Mouse (Mus musculus): ENCODE measurements around the gene Gm45140.

The Gm45140 gene

DNA sequence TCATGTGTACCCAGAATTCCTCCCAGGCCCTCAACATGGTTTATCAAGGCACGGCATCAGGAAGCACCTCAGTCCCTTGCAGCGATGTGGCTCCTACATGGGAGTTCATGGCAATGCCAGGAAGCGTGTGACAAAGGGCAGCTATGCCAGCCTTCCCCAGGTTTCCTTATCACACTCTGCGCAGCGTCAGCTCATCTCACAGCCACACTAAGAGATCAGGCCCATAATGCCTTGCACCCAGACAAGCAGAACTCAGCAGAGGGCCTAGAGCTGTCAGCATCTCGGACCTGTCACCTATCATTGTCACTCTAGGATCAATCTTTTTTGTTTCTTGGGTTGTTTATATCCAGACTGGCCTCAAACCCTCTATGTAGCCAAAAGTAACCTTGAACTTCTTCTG lies 36.0 kb downstream of the Gm45140 start:
- no peak for DNase-seq (ENCODE audit: low spot score in 2 of 2)

DNA sequence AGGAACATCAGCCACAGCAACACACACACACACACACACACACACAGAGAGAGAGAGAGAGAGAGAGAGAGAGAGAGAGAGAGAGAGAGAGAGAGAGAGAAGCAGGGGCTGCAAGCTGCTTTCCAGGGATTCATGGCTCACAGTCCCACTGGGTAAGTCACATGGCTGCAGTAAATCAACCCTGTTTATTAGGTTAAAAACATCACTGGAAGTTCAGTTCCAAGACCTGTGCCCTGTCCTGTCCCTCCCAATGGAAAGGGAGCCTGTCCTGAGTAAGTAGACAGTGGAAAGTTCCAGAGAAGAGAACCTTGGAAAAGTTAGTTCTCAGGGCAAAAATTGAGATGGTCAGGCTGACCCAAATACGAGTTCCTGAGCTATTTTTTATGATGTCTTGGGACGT lies 38.3 kb downstream of the Gm45140 start:
- no peak for DNase-seq (ENCODE audit: low spot score in 2 of 2)

- no peak for DNase-seq (ENCODE audit: low spot score in 2 of 2)
Observed at GRCm38 (mm10) chr6:87796251-87796880, 39.2 kb downstream of the Gm45140 start.

- no peak for DNase-seq (ENCODE audit: low spot score in 2 of 2)
Observed at GRCm38 (mm10) chr6:87795385-87796150, 40.0 kb downstream of the Gm45140 start.

- no peak for DNase-seq (ENCODE audit: low spot score in 2 of 2)
Observed at GRCm38 (mm10) chr6:87793821-87794510, 41.6 kb downstream of the Gm45140 start.

DNA sequence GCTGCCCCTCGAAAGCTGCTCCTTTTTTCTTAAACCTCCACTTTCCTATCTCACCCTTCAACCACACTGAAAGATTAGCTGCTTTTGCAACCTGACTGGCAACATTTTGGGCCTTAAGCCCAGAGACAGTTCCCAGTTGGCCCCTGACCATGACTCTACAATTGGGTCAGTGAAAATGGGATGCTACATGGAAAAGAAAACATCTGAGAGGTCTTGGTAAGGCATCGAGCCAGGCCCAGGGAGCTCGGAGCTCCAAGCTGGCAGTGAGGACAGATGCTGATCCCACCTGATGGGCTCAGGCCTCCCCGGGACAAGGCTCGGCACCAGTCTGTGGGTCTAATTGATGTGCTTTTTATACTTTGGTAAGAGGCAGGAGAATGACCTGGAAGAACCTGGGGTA lies 43.8 kb downstream of the Gm45140 start:
- DNase-seq (ENCODE audit: low spot score in 2 of 2): no peak

DNA sequence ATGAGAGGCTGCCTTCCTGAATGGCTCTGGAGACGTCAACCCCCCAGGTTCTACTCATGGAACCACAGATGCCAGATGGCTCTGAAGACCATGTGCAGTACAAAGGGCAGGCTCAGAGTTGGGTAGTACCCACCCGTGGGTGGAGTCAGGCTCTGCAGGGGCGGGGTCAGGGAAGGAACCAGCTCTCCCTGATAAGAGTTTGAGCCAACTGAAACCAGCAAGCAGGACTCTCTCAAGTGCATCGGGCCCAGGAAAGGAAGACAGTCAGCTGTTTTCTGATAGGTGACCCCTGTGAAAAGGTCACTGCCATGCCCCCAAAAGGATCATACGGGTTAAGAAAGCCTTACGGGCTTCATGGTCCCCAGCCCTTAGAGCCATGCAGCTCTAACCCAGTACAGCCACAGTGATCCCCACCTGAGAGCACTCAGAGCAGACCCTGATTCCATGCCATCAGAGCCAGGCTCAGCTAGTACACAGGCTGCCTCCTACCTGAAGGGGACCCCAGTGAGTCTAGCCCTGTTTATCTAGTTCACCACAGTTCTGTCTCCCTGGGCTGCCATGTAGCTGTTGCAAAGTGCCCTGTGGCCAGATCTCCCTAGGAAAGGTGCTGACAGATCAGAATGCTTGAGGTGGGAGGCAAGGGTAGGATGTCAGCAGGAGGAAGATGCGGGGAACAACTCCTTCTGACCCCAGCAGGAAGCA lies 44.7 kb downstream of the Gm45140 start:
- no peak for DNase-seq (ENCODE audit: low spot score in 2 of 2)

DNA sequence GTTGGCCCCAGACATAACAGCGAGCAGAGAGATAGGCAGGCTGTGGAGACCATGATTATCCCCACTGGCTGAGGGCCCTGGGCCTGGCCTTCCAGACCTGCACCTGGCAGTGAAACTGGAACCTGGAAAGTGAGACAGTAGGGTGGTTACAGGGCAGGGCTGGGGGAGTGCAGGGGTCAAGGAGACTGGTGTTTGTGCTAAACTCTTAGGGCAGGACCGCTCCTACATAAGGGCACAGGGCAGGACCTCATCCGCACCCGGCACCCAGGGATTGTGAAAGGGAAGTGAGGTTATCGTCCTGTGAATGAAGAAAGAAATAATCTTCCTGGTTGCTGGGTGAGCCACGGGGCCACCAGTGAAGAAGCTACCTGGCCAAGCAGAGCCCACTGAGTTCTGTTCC lies 45.8 kb downstream of the Gm45140 start:
- DNase-seq (ENCODE audit: low spot score in 2 of 2): no peak

- DNase-seq (ENCODE audit: low spot score in 2 of 2): no peak
Observed at GRCm38 (mm10) chr6:87788896-87789587, 46.6 kb downstream of the Gm45140 start.

GRCm38 (mm10) chr6:87788266-87788895 lies 47.2 kb downstream of the Gm45140 start:
- no peak for DNase-seq (ENCODE audit: low spot score in 2 of 2)

GRCm38 (mm10) chr6:87787108-87787890 lies 48.3 kb downstream of the Gm45140 start:
- DNase-seq (ENCODE audit: low spot score in 2 of 2): no peak

GRCm38 (mm10) chr6:87786621-87787020 lies 49.0 kb downstream of the Gm45140 start:
- DNase-seq (ENCODE audit: low spot score in 2 of 2): no peak

DNA sequence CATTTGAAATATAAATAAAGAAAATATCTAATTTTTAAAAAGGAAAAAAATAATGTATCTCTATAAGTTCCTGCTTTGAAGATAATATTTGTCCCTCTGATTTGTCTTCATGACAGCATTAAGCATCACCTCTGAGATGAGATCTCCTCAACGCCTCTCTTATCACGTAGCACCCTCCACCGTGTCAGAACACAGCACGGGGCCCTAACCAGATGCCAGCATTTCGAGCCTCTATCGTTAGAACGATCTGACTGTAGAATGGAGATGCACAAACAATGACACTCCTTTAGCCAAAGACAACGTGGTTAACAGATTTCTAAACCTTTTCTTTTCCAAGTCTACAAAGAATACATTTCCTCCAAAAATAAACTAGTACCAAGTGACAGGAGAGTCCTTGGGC lies 51.6 kb downstream of the Gm45140 start:
- no peak for DNase-seq (ENCODE audit: low spot score in 2 of 2)

DNA sequence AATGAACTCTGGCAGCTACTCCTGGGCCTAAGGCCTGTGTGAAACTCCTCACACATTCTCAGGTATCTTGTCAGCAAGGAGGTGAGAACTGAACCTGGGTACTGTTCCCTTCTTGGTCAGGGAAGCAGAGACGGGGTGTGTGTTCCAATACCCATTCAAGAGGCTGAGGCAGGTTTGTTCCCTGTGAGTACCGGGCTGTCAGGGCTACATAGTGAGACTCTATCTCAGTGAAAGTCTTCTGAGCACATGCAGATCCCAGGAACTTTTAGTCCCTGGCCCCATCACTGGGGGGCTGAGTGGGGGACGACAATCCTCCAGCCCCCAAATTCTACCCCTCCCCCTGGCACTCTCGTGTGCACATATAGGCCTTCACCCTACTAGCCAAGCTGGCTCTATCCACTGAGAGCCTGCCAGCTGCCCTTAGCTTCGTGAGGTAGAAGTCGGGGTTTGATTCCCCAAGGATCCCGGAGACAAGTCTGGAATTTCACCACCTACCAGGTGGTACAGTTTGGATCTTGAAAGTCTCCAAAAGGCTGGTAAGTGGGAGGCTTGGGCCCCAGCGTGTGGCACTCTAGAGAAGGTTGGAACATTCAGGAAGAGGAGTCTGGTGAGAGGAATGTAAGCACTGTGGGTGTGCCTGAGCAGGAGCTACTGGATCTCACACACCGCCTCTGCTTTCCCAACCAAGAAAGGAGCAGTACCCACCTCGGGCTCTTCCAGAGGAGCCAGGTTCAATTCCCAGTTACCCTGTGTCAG lies 54.9 kb downstream of the Gm45140 start:
- no peak for DNase-seq (ENCODE audit: low spot score in 2 of 2)

- no peak for DNase-seq (ENCODE audit: low spot score in 2 of 2)
Observed at GRCm38 (mm10) chr6:87779174-87780165, 56.1 kb downstream of the Gm45140 start.

DNA sequence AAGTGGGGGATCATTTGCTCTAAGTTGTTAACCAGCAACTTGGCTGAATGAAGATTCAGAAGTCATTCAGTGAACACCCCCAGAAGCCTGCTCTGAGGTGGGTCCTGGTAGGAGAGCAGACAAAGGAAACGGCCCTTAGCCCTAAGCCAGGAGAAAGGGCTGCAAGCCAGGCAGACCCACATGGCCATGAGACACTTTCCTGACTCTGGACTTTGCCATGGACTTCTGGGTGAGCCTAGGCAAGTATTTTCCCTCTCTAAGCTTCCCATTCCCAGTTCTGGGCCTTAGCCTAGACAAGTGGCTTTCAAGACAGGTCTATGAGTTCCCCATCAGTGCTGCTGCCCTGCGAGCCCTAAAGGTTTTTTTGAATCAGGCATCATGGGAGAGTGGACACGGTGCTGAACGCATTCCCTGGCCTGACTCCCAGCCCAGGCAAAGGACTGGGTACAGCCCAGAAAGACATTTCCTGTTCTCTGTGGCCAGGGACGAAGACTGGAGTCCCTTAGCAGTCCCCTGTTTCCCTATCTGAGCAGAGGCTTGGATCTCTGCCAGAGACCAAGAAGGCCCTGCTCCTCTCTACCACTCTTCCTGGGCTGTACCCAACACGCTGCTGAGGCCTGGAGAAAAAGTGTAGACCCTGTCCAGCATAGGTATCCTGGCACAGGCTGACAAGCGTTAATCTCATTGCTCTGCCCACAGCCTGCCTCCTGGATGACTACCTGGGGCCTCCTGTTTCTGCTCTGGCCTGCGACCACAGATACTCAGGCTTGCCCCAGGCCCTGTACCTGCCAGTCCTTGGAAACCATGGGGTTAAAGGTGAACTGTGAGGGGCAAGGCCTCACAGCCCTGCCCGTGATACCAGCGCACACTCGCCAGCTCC lies 57.1 kb downstream of the Gm45140 start:
- no peak for DNase-seq (ENCODE audit: low spot score in 2 of 2)

GRCm38 (mm10) chr6:87777842-87778241 lies 57.8 kb downstream of the Gm45140 start, which contains the start of gene Gp9:
Gene Gp9 (plus strand): TSS chr6:87778072.
- DNase-seq (ENCODE audit: low spot score in 2 of 2): no peak

Measured in heart, adult 9 months (tissue).